Mouse (Mus musculus): ENCODE data around the gene Klhl13. TPM values are rescaled to one million over a fixed set of nuclear protein-coding genes. Genes with fewer than 3 reads are reported as not detected.

Gene Klhl13
- 83.3 and 87.7 TPM in 2 replicates for polyA plus RNA-seq (2014; fragmentation: Nextera tagmentation; extraction: Ambion mirVana)

DNA sequence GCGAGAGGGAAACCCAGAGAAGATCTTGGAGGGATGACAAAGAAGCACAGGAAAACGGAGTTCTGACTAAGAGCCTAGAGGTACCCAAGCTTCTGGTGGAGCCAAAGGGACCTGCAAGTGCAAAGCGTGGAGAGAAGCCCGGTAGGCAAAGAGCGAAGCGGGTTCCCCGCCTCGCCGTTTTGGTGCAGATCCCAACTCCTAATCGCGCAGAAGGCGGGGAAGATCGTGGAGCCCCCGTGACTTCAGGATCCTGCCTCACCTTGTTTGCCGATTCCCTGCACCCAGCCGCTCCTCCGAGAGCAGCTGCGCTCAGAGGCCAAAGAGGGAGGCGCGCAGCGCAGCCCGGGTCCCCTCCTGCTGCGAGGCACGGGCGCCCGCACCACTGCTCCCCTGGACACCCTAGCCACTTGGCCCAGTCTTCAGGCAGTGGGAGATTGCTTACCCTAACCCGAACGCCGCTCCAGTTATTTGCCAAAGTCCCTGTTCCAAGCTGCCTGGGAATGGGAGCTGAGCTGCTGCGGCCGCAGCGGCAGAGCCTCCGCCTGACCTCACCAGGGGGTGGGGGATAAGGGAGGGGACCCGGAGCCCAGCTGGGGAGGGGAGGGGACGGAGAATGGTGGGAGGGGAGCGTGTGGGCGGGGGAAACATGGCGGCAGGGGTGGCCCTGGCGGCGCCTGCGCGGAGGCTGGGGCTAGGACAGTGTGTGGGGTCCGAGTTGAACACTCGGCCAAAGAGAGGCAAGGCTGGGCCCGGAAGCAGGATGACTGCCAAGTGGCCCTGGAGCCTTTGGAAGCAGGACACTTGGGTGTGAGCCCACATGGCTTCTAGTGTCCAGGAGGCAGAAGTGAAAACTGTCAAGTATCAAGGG lies at the start of gene Klhl13:
Gene Klhl13 (minus strand): TSS at position 569 of the 868 bp plus-strand sequence.
- peak; percentile 94 for ATAC-seq (ENCODE audit: insufficient read depth, low FRiP score, low TSS enrichment)
- DNase-seq (ENCODE audit: low spot score): peak; percentile 71
- Histone ChIP-seq H3K27me3 (ENCODE audit: control insufficient read depth, insufficient read depth, low read length) (no peaks in the 10 kb centered on the region), H3K9me3 (ENCODE audit: control insufficient read depth, low read length) (no peaks in the 10 kb centered on the region), H3K4me2 (ENCODE audit: low read depth) (peak within 1 kb of the TSS; percentile 46), H3K4me3 (ENCODE audit: low read depth, low read length) (peak within 1 kb of the TSS; percentile 40), H3K27ac (ENCODE audit: low read depth, low read length) (peak within 1 kb of the TSS; percentile 65), H3K4me1 (ENCODE audit: control insufficient read depth, insufficient read depth, low read length) (no peaks in the 10 kb centered on the region), H3K36me3 (ENCODE audit: control insufficient read depth, insufficient read depth, low read length) (no peaks in the 10 kb centered on the region), H3K9ac (ENCODE audit: low read length) (peak within 1 kb of the TSS; percentile 55)
- WGBS: 14% methylated on average over 43 of the region's 45 CpGs

DNA sequence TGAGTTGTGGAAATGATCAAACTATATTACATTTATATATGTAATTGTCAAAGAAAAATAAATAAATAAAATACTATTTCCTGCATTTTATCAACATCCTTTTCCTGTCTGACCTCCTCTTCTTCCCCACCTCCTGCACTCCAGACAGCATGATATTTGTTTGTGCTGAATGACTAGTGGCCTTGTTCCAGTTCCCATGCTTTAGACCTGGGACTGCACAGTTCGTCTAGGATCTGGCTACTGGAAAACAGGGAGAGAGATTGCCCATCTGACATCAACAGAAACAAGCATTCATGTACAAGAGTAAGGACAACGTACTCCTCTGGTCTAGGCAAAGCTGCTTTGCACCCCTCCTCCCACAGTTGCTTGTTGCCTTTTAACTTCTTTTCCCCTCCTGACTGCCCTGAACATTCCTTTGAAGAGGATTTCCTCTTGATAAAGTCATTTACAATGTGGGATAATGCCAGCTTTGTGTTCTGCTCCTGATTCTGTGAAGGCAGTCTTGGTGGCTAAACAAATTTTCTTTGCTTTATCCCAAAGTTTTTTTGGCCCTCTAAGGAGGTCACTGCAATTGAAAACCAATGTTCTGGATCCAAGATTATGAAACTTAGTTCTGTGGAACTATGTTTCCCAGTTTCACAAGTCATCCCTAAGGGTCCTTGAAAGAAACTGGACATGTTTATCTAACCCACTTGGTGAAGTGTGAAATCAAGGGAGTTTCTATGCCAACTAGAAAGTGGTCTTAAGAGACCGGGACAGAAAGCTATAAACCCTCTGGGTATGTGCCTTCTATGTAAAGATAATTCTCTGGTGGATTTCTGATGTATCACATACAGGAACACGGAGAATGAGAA lies 44.6 kb upstream of the Klhl13 start:
- Histone ChIP-seq H3K9ac (ENCODE audit: low read length) (no peak overlapping the region), H3K4me1 (ENCODE audit: control insufficient read depth, insufficient read depth, low read length) (no peaks in the 10 kb centered on the region), H3K27ac (ENCODE audit: low read depth, low read length) (no peak overlapping the region), H3K36me3 (ENCODE audit: control insufficient read depth, insufficient read depth, low read length) (no peaks in the 10 kb centered on the region; the same call in 1 of the 2 replicates), H3K27me3 (ENCODE audit: control insufficient read depth, insufficient read depth, low read length) (no peaks in the 10 kb centered on the region), H3K9me3 (ENCODE audit: control insufficient read depth, low read length) (no peaks in the 10 kb centered on the region), H3K4me2 (ENCODE audit: low read depth) (no peak overlapping the region), H3K4me3 (ENCODE audit: low read depth, low read length) (no peak overlapping the region)
- 69% methylated on average over 4 of the region's 4 CpGs for WGBS
- ATAC-seq (ENCODE audit: insufficient read depth, low FRiP score, low TSS enrichment): no peak
- DNase-seq (ENCODE audit: low spot score): no peak

DNA sequence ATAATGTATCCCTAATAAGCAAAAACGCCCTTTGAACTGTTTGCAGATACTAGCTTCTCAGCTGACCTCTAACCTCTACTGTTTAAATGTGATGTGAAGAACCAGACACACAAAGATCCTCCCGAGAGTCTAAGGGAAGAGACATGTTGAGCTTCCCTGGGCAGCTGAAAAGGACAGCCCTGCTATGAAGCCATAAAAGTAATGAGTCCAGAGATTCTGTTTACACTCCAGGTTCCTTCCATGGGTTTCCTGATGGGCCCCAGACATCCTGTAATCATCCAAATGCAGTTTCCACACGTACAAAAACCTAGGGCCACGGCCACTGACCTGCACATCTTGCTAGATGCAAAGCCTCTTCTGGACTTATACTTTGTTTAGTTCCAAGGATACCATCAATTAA lies 23.8 kb upstream of the Klhl13 start:
- Histone ChIP-seq H3K9ac (ENCODE audit: low read length) (no peak overlapping the region), H3K27ac (ENCODE audit: low read depth, low read length) (no peak overlapping the region), H3K4me1 (ENCODE audit: control insufficient read depth, insufficient read depth, low read length) (no peaks in the 10 kb centered on the region), H3K4me3 (ENCODE audit: low read depth, low read length) (no peak overlapping the region), H3K36me3 (ENCODE audit: control insufficient read depth, insufficient read depth, low read length) (no peaks in the 10 kb centered on the region), H3K4me2 (ENCODE audit: low read depth) (no peak overlapping the region), H3K9me3 (ENCODE audit: control insufficient read depth, low read length) (no peaks in the 10 kb centered on the region), H3K27me3 (ENCODE audit: control insufficient read depth, insufficient read depth, low read length) (no peaks in the 10 kb centered on the region)
- no peak for DNase-seq (ENCODE audit: low spot score)
- ATAC-seq (ENCODE audit: insufficient read depth, low FRiP score, low TSS enrichment): no peak
- WGBS: 61% methylated on average over 4 of the region's 4 CpGs

DNA sequence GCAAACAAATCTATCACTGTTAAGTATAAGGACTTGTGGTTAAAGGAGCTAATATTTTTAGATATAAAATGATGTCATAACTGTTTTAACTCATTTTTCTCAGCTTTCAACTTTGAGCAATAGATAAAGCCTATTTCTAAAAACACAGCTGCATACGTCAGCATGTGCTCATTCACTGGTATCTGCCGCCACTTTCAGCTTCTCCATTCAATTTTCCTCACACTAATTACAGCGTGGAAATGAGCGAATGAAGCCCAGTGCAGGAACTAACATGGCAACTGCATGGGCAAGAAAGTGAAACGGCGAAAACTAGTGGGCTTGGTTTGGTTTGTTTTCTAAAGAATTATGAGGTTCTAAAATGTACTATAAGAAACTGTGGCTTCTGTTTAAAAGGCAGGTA lies 1.4 kb downstream of the Klhl13 start:
- Histone ChIP-seq H3K4me3 (ENCODE audit: low read depth, low read length) (peak overlapping the region; percentile 40; the same call in 1 of the 2 replicates), H3K36me3 (ENCODE audit: control insufficient read depth, insufficient read depth, low read length) (no peaks in the 10 kb centered on the region), H3K4me2 (ENCODE audit: low read depth) (peak overlapping the region; percentile 46; the same call in 1 of the 2 replicates), H3K27me3 (ENCODE audit: control insufficient read depth, insufficient read depth, low read length) (no peaks in the 10 kb centered on the region), H3K4me1 (ENCODE audit: control insufficient read depth, insufficient read depth, low read length) (no peaks in the 10 kb centered on the region), H3K9ac (ENCODE audit: low read length) (no peak overlapping the region), H3K9me3 (ENCODE audit: control insufficient read depth, low read length) (no peaks in the 10 kb centered on the region), H3K27ac (ENCODE audit: low read depth, low read length) (no peak overlapping the region)
- WGBS: 52% methylated on average over 6 of the region's 6 CpGs
- DNase-seq (ENCODE audit: low spot score) (no peak), ATAC-seq (ENCODE audit: insufficient read depth, low FRiP score, low TSS enrichment) (no peak)

DNA sequence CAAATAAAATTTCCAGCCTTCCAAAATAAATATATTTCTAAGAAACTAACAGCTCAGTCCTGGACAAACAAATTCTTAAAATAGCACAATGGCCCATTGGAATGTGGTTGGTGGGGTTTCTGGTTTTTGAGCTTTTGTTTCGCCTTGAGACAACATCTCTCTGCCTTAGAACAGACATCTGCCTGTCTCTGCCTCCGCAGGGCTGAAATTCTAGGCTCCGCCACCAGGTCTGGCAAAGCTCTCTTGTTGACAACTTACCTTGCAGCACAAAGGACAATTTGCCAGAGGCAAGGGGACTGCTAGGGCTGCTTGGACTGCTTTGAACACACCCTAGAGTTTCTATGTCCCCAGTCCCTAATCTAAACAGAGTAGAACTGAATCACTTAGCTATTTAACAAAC lies 4.4 kb downstream of the Klhl13 start:
- Histone ChIP-seq H3K4me2 (ENCODE audit: low read depth) (no peak overlapping the region), H3K27ac (ENCODE audit: low read depth, low read length) (no peak overlapping the region), H3K4me3 (ENCODE audit: low read depth, low read length) (no peak overlapping the region), H3K36me3 (ENCODE audit: control insufficient read depth, insufficient read depth, low read length) (no peaks in the 10 kb centered on the region), H3K4me1 (ENCODE audit: control insufficient read depth, insufficient read depth, low read length) (no peaks in the 10 kb centered on the region), H3K27me3 (ENCODE audit: control insufficient read depth, insufficient read depth, low read length) (no peaks in the 10 kb centered on the region), H3K9me3 (ENCODE audit: control insufficient read depth, low read length) (no peaks in the 10 kb centered on the region), H3K9ac (ENCODE audit: low read length) (no peak overlapping the region)
- ATAC-seq (ENCODE audit: insufficient read depth, low FRiP score, low TSS enrichment) (no peak), DNase-seq (ENCODE audit: low spot score) (no peak)
- 81% methylated on average over 3 of the region's 3 CpGs for WGBS

DNA sequence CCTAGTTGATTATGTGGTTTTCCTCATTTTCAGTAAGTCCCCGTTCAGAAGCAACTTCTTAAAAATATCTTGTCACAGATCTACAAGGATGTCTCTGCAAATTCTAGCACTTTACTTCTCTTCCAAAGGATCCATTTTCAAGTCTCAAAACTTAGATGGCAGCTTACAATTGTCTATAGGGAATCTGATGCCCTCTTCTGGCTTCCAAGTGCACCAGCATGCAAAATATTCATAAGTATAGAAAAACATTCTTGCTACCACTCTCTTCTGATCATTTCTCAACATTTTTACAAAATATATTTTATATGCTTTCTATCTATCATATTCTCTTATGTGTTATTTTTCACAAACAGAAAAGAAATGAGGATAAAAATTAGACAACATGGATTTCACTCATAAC lies 14.8 kb downstream of the Klhl13 start:
- H3K4me2 ChIP-seq (ENCODE audit: low read depth): no peak overlapping the region
- 79% methylated on average over 1 of the region's 1 CpGs for WGBS
- no peaks in the 10 kb centered on the region for H3K36me3 ChIP-seq (ENCODE audit: control insufficient read depth, insufficient read depth, low read length)
- no peaks in the 10 kb centered on the region for H3K27me3 ChIP-seq (ENCODE audit: control insufficient read depth, insufficient read depth, low read length)
- H3K4me3 ChIP-seq (ENCODE audit: low read depth, low read length): no peak overlapping the region
- H3K9ac ChIP-seq (ENCODE audit: low read length): no peak overlapping the region
- DNase-seq (ENCODE audit: low spot score) (no peak), ATAC-seq (ENCODE audit: insufficient read depth, low FRiP score, low TSS enrichment) (no peak)
- no peaks in the 10 kb centered on the region for H3K4me1 ChIP-seq (ENCODE audit: control insufficient read depth, insufficient read depth, low read length)
- no peak overlapping the region for H3K27ac ChIP-seq (ENCODE audit: low read depth, low read length)
- H3K9me3 ChIP-seq (ENCODE audit: control insufficient read depth, low read length): no peaks in the 10 kb centered on the region

DNA sequence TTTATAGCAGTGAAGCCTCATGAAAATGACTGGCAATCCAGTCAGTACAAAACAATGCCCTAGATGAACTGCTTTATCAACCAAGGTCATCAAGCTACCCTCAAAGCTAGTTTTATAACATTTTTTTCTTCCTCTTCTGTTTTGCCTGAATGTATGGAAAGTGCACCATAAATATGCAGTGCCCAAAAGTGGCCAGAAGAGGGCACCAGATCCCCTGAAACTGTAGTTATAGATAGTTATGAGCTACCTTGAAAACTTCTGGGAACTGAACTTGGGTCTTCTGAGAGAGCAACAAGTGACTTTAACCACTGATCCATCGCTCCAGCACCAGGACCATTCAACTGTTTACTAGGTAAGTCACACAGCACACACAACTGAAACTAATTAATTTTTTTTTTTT lies 36.8 kb downstream of the Klhl13 start:
- Histone ChIP-seq H3K27ac (ENCODE audit: low read depth, low read length) (no peak overlapping the region), H3K4me1 (ENCODE audit: control insufficient read depth, insufficient read depth, low read length) (no peaks in the 10 kb centered on the region), H3K9ac (ENCODE audit: low read length) (no peak overlapping the region), H3K36me3 (ENCODE audit: control insufficient read depth, insufficient read depth, low read length) (no peaks in the 10 kb centered on the region), H3K9me3 (ENCODE audit: control insufficient read depth, low read length) (no peaks in the 10 kb centered on the region), H3K4me2 (ENCODE audit: low read depth) (no peak overlapping the region), H3K4me3 (ENCODE audit: low read depth, low read length) (no peak overlapping the region), H3K27me3 (ENCODE audit: control insufficient read depth, insufficient read depth, low read length) (no peaks in the 10 kb centered on the region)
- DNase-seq (ENCODE audit: low spot score) (no peak), ATAC-seq (ENCODE audit: insufficient read depth, low FRiP score, low TSS enrichment) (no peak)
- WGBS: 48% methylated on average over 1 of the region's 1 CpGs

DNA sequence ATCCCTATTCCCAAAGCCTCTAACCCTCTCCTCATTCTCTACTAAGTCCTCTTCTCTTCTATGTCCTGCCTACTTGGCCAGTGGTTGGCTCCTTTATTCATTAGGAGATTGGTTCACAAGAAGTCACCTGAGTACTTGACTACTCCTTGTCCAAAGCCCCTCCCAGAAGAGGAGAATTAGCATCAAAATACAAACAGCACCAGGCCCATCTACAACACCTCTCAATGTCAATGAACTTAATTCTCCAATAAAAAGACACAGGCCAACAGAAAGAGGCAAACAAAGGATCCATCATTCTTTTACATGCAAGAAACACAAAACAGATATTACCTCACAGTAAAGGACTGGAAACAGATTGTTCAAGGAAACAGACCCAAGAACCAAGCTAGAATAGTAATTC lies 46.0 kb downstream of the Klhl13 start:
- no peak overlapping the region for H3K27ac ChIP-seq (ENCODE audit: low read depth, low read length)
- ATAC-seq (ENCODE audit: insufficient read depth, low FRiP score, low TSS enrichment) (no peak), DNase-seq (ENCODE audit: low spot score) (no peak)
- H3K9ac ChIP-seq (ENCODE audit: low read length): no peak overlapping the region
- no peaks in the 10 kb centered on the region for H3K9me3 ChIP-seq (ENCODE audit: control insufficient read depth, low read length)
- no peaks in the 10 kb centered on the region for H3K4me1 ChIP-seq (ENCODE audit: control insufficient read depth, insufficient read depth, low read length)
- no peak overlapping the region for H3K4me3 ChIP-seq (ENCODE audit: low read depth, low read length)
- H3K27me3 ChIP-seq (ENCODE audit: control insufficient read depth, insufficient read depth, low read length): no peaks in the 10 kb centered on the region
- no peak overlapping the region for H3K4me2 ChIP-seq (ENCODE audit: low read depth)
- no peaks in the 10 kb centered on the region for H3K36me3 ChIP-seq (ENCODE audit: control insufficient read depth, insufficient read depth, low read length)

Measured in neural tube, embryonic 11.5 days (tissue).